In genomic region chr11:29692683-29693272, GRCm38 (mm10) we compare ENCODE assay signal across 8 mouse cellular contexts. TPM values are rescaled to one million over a fixed set of nuclear protein-coding genes. Genes with fewer than 3 reads are reported as not detected.
DNase-seq lines count a peak whose midpoint lies in the region; ATAC-seq and TF ChIP-seq lines count a peak whose summit lies in the region.

Gene Rtn4, plus strand, starts transcription at chr11:29692947.

- H3K36me3 ChIP-seq in C2C12 (ENCODE audit: control insufficient read depth, insufficient read depth) (peaks cover 36% of the 10 kb centered on the region), myocyte (ENCODE audit: control insufficient read depth, insufficient read depth) (peaks cover 5% of the 10 kb centered on the region)
- H3K36me3 ChIP-seq in erythroblast, embryonic 14.5 days (ENCODE audit: control insufficient read depth): peaks cover 8% of the 10 kb centered on the region
- H3K36me3 ChIP-seq in heart, embryonic 11.5 days (ENCODE audit: control insufficient read depth, insufficient read depth, low read length): 0 out of 2 replicates have a peak, but pooled peaks cover 3% of the 10 kb centered on the region
- peaks cover 4% of the 10 kb centered on the region; the same call in 1 of the 2 replicates for H3K36me3 ChIP-seq in kidney, embryonic 16.5 days (ENCODE audit: insufficient read depth, low read length)
- H3K36me3 ChIP-seq in liver, adult 2 months (ENCODE audit: control insufficient read depth, insufficient read depth, low read length): no peaks in the 10 kb centered on the region
- H3K36me3 ChIP-seq in splenic B cell, adult 2 months (ENCODE audit: control insufficient read depth, insufficient read depth, low read length, poor library complexity, severe bottlenecking): no peaks in the 10 kb centered on the region

- H3K79me3 ChIP-seq in C2C12 (ENCODE audit: low read depth): peaks cover 45% of the 10 kb centered on the region

- H3K4me3 ChIP-seq in C2C12 (ENCODE audit: insufficient read depth, poor library complexity, severe bottlenecking) (peak within 1 kb of the TSS; percentile 89), myocyte (peak within 1 kb of the TSS; percentile 93)
- peak within 1 kb of the TSS; percentile 95 for H3K4me3 ChIP-seq in erythroblast, embryonic 14.5 days (replicated peaks)
- H3K4me3 ChIP-seq in heart, embryonic 11.5 days (ENCODE audit: low read depth, low read length): peak within 1 kb of the TSS; percentile 77
- H3K4me3 ChIP-seq in kidney, embryonic 16.5 days (ENCODE audit: low read length): peak within 1 kb of the TSS; percentile 96
- peak within 1 kb of the TSS; percentile 77 for H3K4me3 ChIP-seq in liver, adult 2 months (ENCODE audit: insufficient read depth, low read depth, low read length)

- WGBS in heart, embryonic 11.5 days (ENCODE audit: insufficient replicate concordance): 1% methylated on average over 41 of the region's 43 CpGs
- WGBS in kidney, embryonic 16.5 days: under 1% methylated on average over 41 of the region's 43 CpGs
- under 1% methylated on average over 43 of the region's 43 CpGs for WGBS in liver, adult 2 months

- H3K79me2 ChIP-seq in C2C12 (ENCODE audit: control insufficient read depth, insufficient read depth): peaks cover 51% of the 10 kb centered on the region
- no peaks in the 10 kb centered on the region for H3K79me2 ChIP-seq in liver, adult 2 months (ENCODE audit: control insufficient read depth, insufficient read depth, low read length)
- peaks cover 42% of the 10 kb centered on the region for H3K79me2 ChIP-seq in myocyte (ENCODE audit: control insufficient read depth, insufficient read depth)

- peak within 1 kb of the TSS; percentile 69 for H3K4me2 ChIP-seq in heart, embryonic 11.5 days
- peak within 1 kb of the TSS; percentile 61 for H3K4me2 ChIP-seq in kidney, embryonic 16.5 days (replicated peaks; ENCODE audit: low read depth, low read length)
- H3K4me2 ChIP-seq in myocyte (ENCODE audit: low read depth): peak within 1 kb of the TSS; percentile 96

- peak within 1 kb of the TSS; percentile 98 for H3K9ac ChIP-seq in heart, embryonic 11.5 days (ENCODE audit: low read depth, low read length)
- H3K9ac ChIP-seq in kidney, embryonic 16.5 days (replicated peaks; ENCODE audit: low read length): peak within 1 kb of the TSS; percentile 98
- H3K9ac ChIP-seq in liver, adult 2 months (ENCODE audit: low read depth, low read length): peak within 1 kb of the TSS; percentile 92

- H3K9me3 ChIP-seq in erythroblast, embryonic 14.5 days (ENCODE audit: control insufficient read depth, low read length): no peaks in the 10 kb centered on the region
- H3K9me3 ChIP-seq in heart, embryonic 11.5 days (replicated peaks; ENCODE audit: control insufficient read depth, low read length): no peaks in the 10 kb centered on the region
- no peaks in the 10 kb centered on the region for H3K9me3 ChIP-seq in kidney, embryonic 16.5 days (ENCODE audit: low read length)

- peak within 1 kb of the TSS; percentile 92 for H3ac ChIP-seq in C2C12 (ENCODE audit: control insufficient read depth, insufficient read length, low read depth)
- H3ac ChIP-seq in myocyte (ENCODE audit: control insufficient read depth, insufficient read length): peak within 1 kb of the TSS; percentile 94

- DNase-seq in brain, embryonic 14.5 days (ENCODE audit: low read depth): peak; percentile 99
- DNase-seq in liver, adult 2 months (ENCODE audit: extremely low read depth, low read depth, low spot score): peak; percentile 92
- peak; percentile 97 for DNase-seq in splenic B cell, adult 2 months (ENCODE audit: low read depth, low spot score)

- peak; percentile 99 for ATAC-seq in heart, embryonic 11.5 days (replicated peaks; ENCODE audit: insufficient number of reproducible peaks, low FRiP score, low TSS enrichment)
- ATAC-seq in kidney, embryonic 16.5 days (ENCODE audit: low FRiP score, low TSS enrichment): peak; percentile 98

- TF ChIP-seq POLR2A in brain, embryonic 14.5 days (IDR thresholded peaks at IDR 0.05; ENCODE audit: borderline replicate concordance, extremely low read depth, insufficient read depth, insufficient read length, poor library complexity, severe bottlenecking): peak; percentile 81; the same call in 1 of the 2 replicates
- peak; percentile 80 for TF ChIP-seq POLR2A in liver, adult 2 months (IDR thresholded peaks at IDR 0.05; ENCODE audit: extremely low read depth, insufficient read depth, low read length)
- peak; percentile 98 for TF ChIP-seq POLR2A in myocyte (IDR thresholded peaks at IDR 0.05; ENCODE audit: insufficient read length, low read depth)

- TF ChIP-seq CTCF in C2C12 (IDR thresholded peaks at IDR 0.05; ENCODE audit: control insufficient read depth, insufficient read depth, insufficient read length): peak; percentile 1
- no peak for TF ChIP-seq CTCF in brain, embryonic 14.5 days (IDR thresholded peaks at IDR 0.05; ENCODE audit: borderline replicate concordance, extremely low read depth, insufficient read depth, insufficient read length)
- TF ChIP-seq CTCF in liver, adult 2 months (IDR thresholded peaks at IDR 0.05; ENCODE audit: low read depth, low read length): peak; percentile 56; the same call in 1 of the 2 replicates

- H3K4me1 ChIP-seq in erythroblast, embryonic 14.5 days (ENCODE audit: control insufficient read depth): peaks cover 27% of the 10 kb centered on the region
- 0 out of 2 replicates have a peak, but pooled peaks cover 4% of the 10 kb centered on the region for H3K4me1 ChIP-seq in heart, embryonic 11.5 days (ENCODE audit: control insufficient read depth, insufficient read depth, low read length)
- H3K4me1 ChIP-seq in kidney, embryonic 16.5 days (ENCODE audit: insufficient read depth, low read length): peaks cover 11% of the 10 kb centered on the region; the same call in 1 of the 2 replicates
- H3K4me1 ChIP-seq in liver, adult 2 months (ENCODE audit: control insufficient read depth, insufficient read depth, low read length): no peaks in the 10 kb centered on the region

- H3K27ac ChIP-seq in heart, embryonic 11.5 days (ENCODE audit: low read depth, low read length): peak within 1 kb of the TSS; percentile 98
- H3K27ac ChIP-seq in kidney, embryonic 16.5 days (ENCODE audit: low read length): peak within 1 kb of the TSS; percentile 97
- H3K27ac ChIP-seq in liver, adult 2 months (replicated peaks; ENCODE audit: insufficient read depth, low read depth, low read length): peak within 1 kb of the TSS; percentile 47

- H3K27me3 ChIP-seq in C2C12 (ENCODE audit: control insufficient read depth, insufficient read depth, insufficient read length) (no peaks in the 10 kb centered on the region), myocyte (ENCODE audit: control insufficient read depth, insufficient read depth, insufficient read length) (no peaks in the 10 kb centered on the region)
- peaks cover 3% of the 10 kb centered on the region; the same call in 1 of the 2 replicates for H3K27me3 ChIP-seq in erythroblast, embryonic 14.5 days (ENCODE audit: control insufficient read depth)
- no peaks in the 10 kb centered on the region for H3K27me3 ChIP-seq in heart, embryonic 11.5 days (ENCODE audit: control insufficient read depth, insufficient read depth, low read length)
- H3K27me3 ChIP-seq in kidney, embryonic 16.5 days (ENCODE audit: insufficient read depth, low read length): no peaks in the 10 kb centered on the region
- H3K27me3 ChIP-seq in liver, adult 2 months (ENCODE audit: control insufficient read depth, insufficient read depth, low read length): no peaks in the 10 kb centered on the region
- H3K27me3 ChIP-seq in splenic B cell, adult 2 months (ENCODE audit: control insufficient read depth, insufficient read depth, low read length, poor library complexity, severe bottlenecking): no peaks in the 10 kb centered on the region

TF ChIP-seq in C2C12, 6 proteins besides CTCF, POLR2A, EP300 and RAD21:
- peak; percentile 11 for TF ChIP-seq FOSL1 (IDR thresholded peaks at IDR 0.05; ENCODE audit: insufficient read depth, low read length, poor library complexity, severe bottlenecking)
- no peak for TF ChIP-seq CEBPB (IDR thresholded peaks at IDR 0.05; ENCODE audit: low read depth)

TF ChIP-seq in myocyte, 11 proteins besides CTCF, POLR2A, EP300 and RAD21:
- TF ChIP-seq POLR2AphosphoS2 (IDR thresholded peaks at IDR 0.05; ENCODE audit: insufficient read length, low read depth) (peak; percentile 96), CEBPB (IDR thresholded peaks at IDR 0.05; ENCODE audit: insufficient read depth, poor library complexity, severe bottlenecking) (no peak), REST (IDR thresholded peaks at IDR 0.05; ENCODE audit: insufficient read depth, insufficient read length) (peak; percentile 55), SRF (IDR thresholded peaks at IDR 0.05; ENCODE audit: control insufficient read depth, insufficient read length, low read depth) (peak; percentile 64), MYOG (IDR thresholded peaks at IDR 0.05; ENCODE audit: control insufficient read depth in 1 of 3, insufficient read depth in 1 of 3, insufficient read length in 2 of 3, low read depth in 2 of 3) (peak in 1 of 3 experiments; percentile 49)

RNA-seq across cellular contexts. Expression of gene Rtn4, which starts in this region (rescaled TPM):
- polyA plus RNA-seq in C2C12 (2012; fragmentation: generic; extraction: Trizol) (213 TPM), myocyte (2012; fragmentation: generic; extraction: Trizol) (309 TPM)
- polyA plus RNA-seq in brain, embryonic 14.5 days (2012; rRNA removed): 289 and 295 TPM in 2 replicates
- polyA plus RNA-seq in erythroblast, embryonic 14.5 days (2012): 7.0 and 9.5 TPM in 2 replicates
- polyA plus RNA-seq in heart, embryonic 11.5 days (2014; fragmentation: Nextera tagmentation; extraction: Ambion mirVana): 48.5 and 54.2 TPM in 2 replicates
- 42.8 and 44.0 TPM in 2 replicates for polyA plus RNA-seq in kidney, embryonic 16.5 days (2015; fragmentation: Nextera tagmentation; extraction: Ambion mirVana)
- total RNA-seq in liver, adult 2 months (2014; rRNA removed): 110 and 156 TPM in 2 replicates
- 38.7 and 45.3 TPM in 2 replicates for polyA plus RNA-seq in liver, adult 2 months (2012; rRNA removed)

Comparison
In these comparisons a context has a peak if more than half of its experiments do, and no peak if none do; other contexts are left out.
1. Peak in every context shown above with its lines: DNase-seq, ATAC-seq, H3K4me3 ChIP-seq and H3K27ac ChIP-seq.
2. H3K27ac ChIP-seq: peak in every context shown above with its lines; median percentile 98 in heart, embryonic 11.5 days; 97 in kidney, embryonic 16.5 days; 47 in liver, adult 2 months.